Mouse (Mus musculus): Measurements from ENCODE around the gene Gfod2. TPM values are rescaled to one million over a fixed set of nuclear protein-coding genes. Genes with fewer than 3 reads are reported as not detected.
A peak's percentile ranks its signal among the peaks of the same experiment; 100 is the strongest.

Gfod2 gene
- polyA plus RNA-seq, 1 experiment from 2014 or later, result 22.4 TPM

DNA sequence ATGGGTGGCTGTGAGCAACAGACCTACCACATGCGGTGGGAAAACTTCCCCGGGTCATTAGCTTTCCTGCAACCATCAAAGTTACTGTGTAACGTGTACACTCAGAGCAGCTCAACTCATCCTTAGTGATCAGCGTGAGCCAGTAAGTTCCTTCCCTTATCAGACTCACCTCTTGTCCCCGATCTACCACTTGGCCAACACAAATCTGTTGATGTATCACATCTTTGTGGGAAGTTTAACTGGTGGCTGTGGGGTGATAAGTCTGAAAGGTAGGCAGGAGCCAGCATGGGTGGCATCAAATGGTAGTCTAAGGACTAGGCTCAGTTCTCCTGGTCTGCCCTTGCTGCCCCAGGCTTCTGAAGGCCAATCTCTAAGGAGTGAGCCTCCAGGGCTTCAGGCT, 26.3 kb downstream of the Gfod2 start:
- no peak for ATAC-seq (ENCODE audit: low read depth)
- no peaks in the 10 kb centered on the region for H3K27me3 ChIP-seq (ENCODE audit: control insufficient read depth, insufficient read depth, low read depth, low read length)
- H3K9me3 ChIP-seq (ENCODE audit: control insufficient read depth, low read length), result no peaks in the 10 kb centered on the region
- no peak overlapping the region for H3K4me3 ChIP-seq (ENCODE audit: low read length)
- H3K36me3 ChIP-seq (ENCODE audit: control insufficient read depth, insufficient read depth, low read length), result no peaks in the 10 kb centered on the region
- no peak overlapping the region for H3K27ac ChIP-seq (ENCODE audit: low read length)
- no peak overlapping the region for H3K9ac ChIP-seq (ENCODE audit: low read length)
- WGBS, result 85% methylated on average over 5 of the region's 5 CpGs
- H3K4me1 ChIP-seq (replicated peaks; ENCODE audit: control insufficient read depth, insufficient read depth, low read length), result no peaks in the 10 kb centered on the region
- no peak overlapping the region for H3K4me2 ChIP-seq (ENCODE audit: low read depth, low read length)

DNA sequence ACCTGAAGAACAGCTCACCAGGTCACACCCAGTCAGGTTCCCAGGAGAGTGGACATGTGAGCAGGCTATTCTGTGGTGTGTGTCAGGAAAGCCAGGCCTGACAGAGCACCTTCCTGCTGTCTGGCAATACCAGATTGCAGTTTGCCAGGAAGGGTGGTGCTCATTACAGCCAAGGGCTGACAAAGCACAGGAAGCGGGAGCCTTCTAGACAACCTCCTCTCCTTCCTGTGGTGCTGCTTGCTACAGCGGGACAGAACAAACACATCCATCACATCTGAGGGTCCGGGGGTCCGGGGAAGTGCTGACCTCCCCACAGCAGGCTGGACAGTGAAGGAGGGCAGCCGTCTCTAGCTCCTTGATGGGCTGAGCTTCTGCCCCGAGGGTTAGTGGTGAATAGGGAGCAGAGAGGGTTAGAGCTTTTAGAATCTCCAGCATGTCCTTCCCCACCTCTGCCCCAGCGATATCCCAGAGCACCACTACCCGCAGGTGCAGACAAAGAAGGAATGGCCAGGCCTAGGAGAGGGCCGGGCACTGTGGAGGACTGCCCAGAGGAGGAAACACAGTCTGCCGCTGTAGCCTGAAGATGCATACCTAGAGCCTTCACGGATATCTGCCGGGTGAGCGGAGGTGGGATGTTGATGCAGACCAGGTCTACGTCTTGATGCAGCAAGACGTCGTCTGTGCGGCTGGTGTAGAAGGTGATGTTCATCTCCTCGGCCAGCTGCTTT, 30.9 kb downstream of the Gfod2 start:
- Histone ChIP-seq H3K4me2 (ENCODE audit: low read depth, low read length) (peak overlapping the region; percentile 9; the same call in 1 of the 2 replicates), H3K36me3 (ENCODE audit: control insufficient read depth, insufficient read depth, low read length) (peaks cover 5% of the 10 kb centered on the region; the same call in 1 of the 2 replicates), H3K9me3 (ENCODE audit: control insufficient read depth, low read length) (no peaks in the 10 kb centered on the region), H3K4me1 (replicated peaks; ENCODE audit: control insufficient read depth, insufficient read depth, low read length) (no peaks in the 10 kb centered on the region), H3K27ac (ENCODE audit: low read length) (peak overlapping the region; percentile 72), H3K4me3 (ENCODE audit: low read length) (no peak overlapping the region), H3K27me3 (ENCODE audit: control insufficient read depth, insufficient read depth, low read depth, low read length) (no peaks in the 10 kb centered on the region), H3K9ac (ENCODE audit: low read length) (no peak overlapping the region; the same call in 1 of the 2 replicates)
- 65% methylated on average over 18 of the region's 18 CpGs for WGBS
- ATAC-seq (ENCODE audit: low read depth), result peak; percentile 92

DNA sequence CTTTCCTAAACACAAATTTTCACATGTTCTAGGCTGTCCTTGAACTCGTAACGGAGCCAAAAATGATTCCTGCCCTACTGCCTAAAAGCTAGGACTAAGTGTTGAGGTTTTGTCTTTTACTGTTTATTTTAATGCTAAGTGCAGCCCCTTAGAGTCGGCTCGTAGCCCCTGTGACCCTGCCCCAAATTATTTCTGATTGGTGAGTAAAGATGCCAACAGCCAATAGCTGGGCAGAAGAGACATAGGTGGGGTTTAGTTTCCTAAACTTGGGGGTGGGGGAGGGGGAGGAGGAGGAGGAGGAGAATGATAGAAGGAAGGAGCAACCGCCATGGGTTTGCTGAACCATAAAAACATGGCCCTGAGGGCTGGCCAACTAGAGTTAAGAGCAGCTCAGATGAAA, 32.7 kb downstream of the Gfod2 start:
- no peak for ATAC-seq (ENCODE audit: low read depth)
- H3K27me3 ChIP-seq (ENCODE audit: control insufficient read depth, insufficient read depth, low read depth, low read length), result no peaks in the 10 kb centered on the region
- no peak overlapping the region for H3K27ac ChIP-seq (ENCODE audit: low read length)
- H3K4me1 ChIP-seq (replicated peaks; ENCODE audit: control insufficient read depth, insufficient read depth, low read length), result no peaks in the 10 kb centered on the region
- WGBS, result 73% methylated on average over 5 of the region's 5 CpGs
- no peak overlapping the region for H3K4me2 ChIP-seq (ENCODE audit: low read depth, low read length)
- peaks cover 5% of the 10 kb centered on the region; the same call in 1 of the 2 replicates for H3K36me3 ChIP-seq (ENCODE audit: control insufficient read depth, insufficient read depth, low read length)
- no peak overlapping the region for H3K4me3 ChIP-seq (ENCODE audit: low read length)
- no peaks in the 10 kb centered on the region for H3K9me3 ChIP-seq (ENCODE audit: control insufficient read depth, low read length)
- H3K9ac ChIP-seq (ENCODE audit: low read length), result no peak overlapping the region

DNA sequence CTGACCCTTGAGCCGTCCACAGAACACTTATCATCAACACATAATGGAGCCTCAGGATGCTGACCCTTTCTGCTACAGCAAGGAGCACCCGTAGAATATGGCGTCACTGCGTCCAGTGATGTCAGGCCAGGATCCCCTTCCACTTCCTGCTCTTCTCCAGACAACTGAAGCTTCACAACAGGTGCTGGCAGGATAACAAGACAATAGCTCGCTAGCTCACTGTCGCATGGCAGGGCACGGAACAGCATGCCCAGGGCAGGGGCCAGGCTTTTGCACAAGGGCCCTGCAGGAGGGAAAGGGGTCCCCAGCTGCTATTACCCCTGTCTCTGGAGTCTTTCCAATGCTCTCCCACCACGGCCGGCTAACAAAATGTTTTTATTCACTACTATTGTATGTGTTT, 35.6 kb downstream of the Gfod2 start:
- WGBS, result 79% methylated on average over 9 of the region's 9 CpGs
- H3K4me1 ChIP-seq (replicated peaks; ENCODE audit: control insufficient read depth, insufficient read depth, low read length), result no peaks in the 10 kb centered on the region
- peaks cover 5% of the 10 kb centered on the region; the same call in 1 of the 2 replicates for H3K36me3 ChIP-seq (ENCODE audit: control insufficient read depth, insufficient read depth, low read length)
- H3K27ac ChIP-seq (ENCODE audit: low read length), result no peak overlapping the region
- H3K4me3 ChIP-seq (ENCODE audit: low read length), result no peak overlapping the region
- H3K27me3 ChIP-seq (ENCODE audit: control insufficient read depth, insufficient read depth, low read depth, low read length), result no peaks in the 10 kb centered on the region
- ATAC-seq (ENCODE audit: low read depth), result no peak
- no peak overlapping the region for H3K4me2 ChIP-seq (ENCODE audit: low read depth, low read length)
- H3K9ac ChIP-seq (ENCODE audit: low read length), result no peak overlapping the region
- H3K9me3 ChIP-seq (ENCODE audit: control insufficient read depth, low read length), result no peaks in the 10 kb centered on the region

DNA sequence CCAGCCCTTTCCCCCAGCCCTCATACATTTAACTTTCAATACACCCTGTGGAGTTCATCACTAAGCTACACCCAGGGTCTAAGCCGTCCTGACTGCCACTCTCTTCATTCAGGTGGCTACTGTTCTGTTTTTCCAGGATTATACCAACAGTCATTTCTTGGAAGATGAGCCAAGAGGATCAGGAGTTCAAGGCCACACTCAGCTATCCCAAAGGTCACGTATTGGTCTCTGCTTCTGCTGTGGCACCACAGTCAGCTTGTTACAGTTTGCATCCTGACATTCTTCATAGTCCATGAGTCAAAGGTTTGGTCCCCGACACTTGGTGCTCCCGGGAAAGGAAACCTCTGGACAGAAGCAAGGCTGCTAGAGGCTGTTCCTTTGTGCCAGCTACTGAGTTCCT, 38.8 kb downstream of the Gfod2 start:
- Histone ChIP-seq H3K9ac (ENCODE audit: low read length) (no peak overlapping the region), H3K9me3 (ENCODE audit: control insufficient read depth, low read length) (no peaks in the 10 kb centered on the region), H3K4me2 (ENCODE audit: low read depth, low read length) (no peak overlapping the region), H3K27me3 (ENCODE audit: control insufficient read depth, insufficient read depth, low read depth, low read length) (no peaks in the 10 kb centered on the region), H3K4me1 (replicated peaks; ENCODE audit: control insufficient read depth, insufficient read depth, low read length) (no peaks in the 10 kb centered on the region), H3K36me3 (ENCODE audit: control insufficient read depth, insufficient read depth, low read length) (0 out of 2 replicates have a peak, but pooled peaks cover 3% of the 10 kb centered on the region), H3K27ac (ENCODE audit: low read length) (peak overlapping the region; percentile 68), H3K4me3 (ENCODE audit: low read length) (no peak overlapping the region)
- 77% methylated on average over 4 of the region's 4 CpGs for WGBS
- ATAC-seq (ENCODE audit: low read depth), result no peak

DNA sequence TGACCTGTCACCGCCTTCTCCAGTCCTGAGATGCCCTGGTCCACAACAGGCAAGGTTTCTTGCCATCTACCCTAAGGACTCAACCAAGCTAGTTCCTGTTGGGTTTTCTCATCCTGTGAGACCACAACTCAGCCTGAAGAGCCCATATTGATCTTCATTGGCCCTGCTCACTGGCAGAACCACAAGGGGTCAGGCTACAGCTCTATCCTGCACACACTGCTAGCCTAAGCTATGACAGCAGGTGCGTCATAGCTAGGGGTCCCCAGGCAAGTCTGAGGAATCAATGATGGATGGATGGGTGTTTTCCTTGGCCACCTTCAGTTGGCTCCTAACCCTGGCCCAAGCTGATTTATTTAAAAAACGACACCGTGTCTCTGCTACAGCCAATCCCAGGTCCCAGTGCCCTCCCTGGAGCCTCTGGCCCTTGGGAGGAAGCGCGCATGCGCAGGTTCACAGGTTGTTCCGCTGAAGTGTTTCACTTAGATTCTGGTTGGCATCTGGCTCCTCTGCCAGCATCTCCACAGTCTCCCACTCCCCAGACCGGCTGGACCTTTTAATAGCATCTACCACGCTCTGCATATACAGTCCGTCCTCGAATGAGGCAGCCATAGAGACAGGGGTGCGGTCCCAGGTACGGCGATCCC, 42.0 kb downstream of the Gfod2 start:
- Histone ChIP-seq H3K4me3 (ENCODE audit: low read length) (no peak overlapping the region), H3K9me3 (ENCODE audit: control insufficient read depth, low read length) (no peaks in the 10 kb centered on the region), H3K27ac (ENCODE audit: low read length) (no peak overlapping the region), H3K27me3 (ENCODE audit: control insufficient read depth, insufficient read depth, low read depth, low read length) (no peaks in the 10 kb centered on the region), H3K4me2 (ENCODE audit: low read depth, low read length) (no peak overlapping the region), H3K36me3 (ENCODE audit: control insufficient read depth, insufficient read depth, low read length) (no peaks in the 10 kb centered on the region), H3K9ac (ENCODE audit: low read length) (no peak overlapping the region), H3K4me1 (replicated peaks; ENCODE audit: control insufficient read depth, insufficient read depth, low read length) (no peaks in the 10 kb centered on the region)
- no peak for ATAC-seq (ENCODE audit: low read depth)
- WGBS, result 90% methylated on average over 15 of the region's 15 CpGs

DNA sequence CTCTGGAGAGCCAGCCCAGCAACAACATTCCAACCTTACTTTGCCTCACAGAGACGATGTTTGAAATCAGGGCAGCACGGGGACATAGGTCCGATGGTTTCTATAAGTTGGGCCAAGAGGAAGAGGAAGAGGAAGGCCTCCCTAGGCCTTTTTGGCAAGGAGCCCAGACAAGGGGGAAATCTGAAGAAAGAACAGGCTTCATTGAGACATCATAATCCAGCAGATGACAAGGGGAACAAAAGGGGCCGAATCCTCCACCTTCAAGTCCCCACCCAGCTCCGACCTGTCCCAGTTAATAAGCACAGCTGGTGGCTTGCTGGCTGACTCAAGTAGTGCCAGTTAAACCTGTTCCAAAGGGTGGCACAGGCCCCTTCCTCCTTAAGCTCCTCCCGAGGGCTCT, 43.4 kb downstream of the Gfod2 start:
- peak; percentile 57; the same call in 1 of the 2 replicates for ATAC-seq (ENCODE audit: low read depth)
- Histone ChIP-seq H3K4me3 (ENCODE audit: low read length) (no peak overlapping the region), H3K9ac (ENCODE audit: low read length) (no peak overlapping the region), H3K36me3 (ENCODE audit: control insufficient read depth, insufficient read depth, low read length) (no peaks in the 10 kb centered on the region), H3K27me3 (ENCODE audit: control insufficient read depth, insufficient read depth, low read depth, low read length) (no peaks in the 10 kb centered on the region), H3K9me3 (ENCODE audit: control insufficient read depth, low read length) (no peaks in the 10 kb centered on the region), H3K27ac (ENCODE audit: low read length) (peak overlapping the region; percentile 18), H3K4me2 (ENCODE audit: low read depth, low read length) (no peak overlapping the region), H3K4me1 (replicated peaks; ENCODE audit: control insufficient read depth, insufficient read depth, low read length) (no peaks in the 10 kb centered on the region)
- 44% methylated on average over 6 of the region's 6 CpGs for WGBS

DNA sequence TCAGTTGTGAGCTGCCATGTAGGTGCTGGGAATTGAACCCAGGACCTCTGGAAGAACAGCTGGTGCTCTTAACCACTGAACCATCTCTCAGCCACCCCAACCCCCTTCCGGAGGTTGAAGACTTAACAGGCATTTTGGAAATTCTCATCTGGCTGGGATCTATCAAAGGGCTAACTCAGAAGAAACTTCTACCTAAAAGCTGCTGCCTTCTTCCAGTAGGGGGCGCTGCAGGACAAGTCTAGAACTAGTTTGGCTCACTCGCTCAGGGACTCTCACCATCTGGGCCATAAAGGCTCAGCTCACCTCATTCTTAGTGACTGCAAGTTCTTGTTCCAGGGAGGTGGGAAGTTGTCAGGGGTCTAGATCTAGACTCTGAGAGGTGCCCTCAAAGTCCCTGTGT, 44.3 kb downstream of the Gfod2 start:
- 4% methylated on average over 3 of the region's 3 CpGs for WGBS
- peak; percentile 76 for ATAC-seq (ENCODE audit: low read depth)

DNA sequence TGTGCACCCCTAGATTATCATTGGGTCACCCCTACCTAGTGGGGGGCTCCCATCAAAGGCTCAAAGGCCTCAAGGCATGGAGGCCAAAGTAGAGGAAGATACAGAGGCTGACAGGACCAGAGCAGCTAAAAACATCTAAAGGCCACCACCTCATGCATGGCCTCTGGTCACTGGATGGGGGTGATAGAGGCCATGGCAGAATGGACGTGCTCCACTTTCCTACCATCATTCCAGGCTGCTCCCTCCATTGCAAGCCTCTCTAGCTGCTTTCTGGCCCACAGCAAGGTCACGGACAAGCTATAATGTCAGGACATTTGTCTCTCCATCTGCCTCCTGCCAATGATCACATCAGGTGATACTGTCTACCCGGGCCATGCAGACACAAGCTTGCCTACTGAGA, 46.2 kb downstream of the Gfod2 start:
- Histone ChIP-seq H3K27ac (ENCODE audit: low read length) (no peak overlapping the region), H3K9me3 (ENCODE audit: control insufficient read depth, low read length) (no peaks in the 10 kb centered on the region), H3K9ac (ENCODE audit: low read length) (no peak overlapping the region), H3K36me3 (ENCODE audit: control insufficient read depth, insufficient read depth, low read length) (no peaks in the 10 kb centered on the region), H3K4me3 (ENCODE audit: low read length) (no peak overlapping the region), H3K27me3 (ENCODE audit: control insufficient read depth, insufficient read depth, low read depth, low read length) (no peaks in the 10 kb centered on the region), H3K4me2 (ENCODE audit: low read depth, low read length) (no peak overlapping the region), H3K4me1 (replicated peaks; ENCODE audit: control insufficient read depth, insufficient read depth, low read length) (peaks cover 2% of the 10 kb centered on the region)
- WGBS, result 75% methylated on average over 3 of the region's 3 CpGs
- no peak for ATAC-seq (ENCODE audit: low read depth)

More for the DNA sequence above, 44.3 kb downstream of the Gfod2 start:
- Histone ChIP-seq H3K4me1 (replicated peaks; ENCODE audit: control insufficient read depth, insufficient read depth, low read length) (no peaks in the 10 kb centered on the region), H3K9me3 (ENCODE audit: control insufficient read depth, low read length) (no peaks in the 10 kb centered on the region), H3K4me3 (ENCODE audit: low read length) (no peak overlapping the region), H3K27me3 (ENCODE audit: control insufficient read depth, insufficient read depth, low read depth, low read length) (no peaks in the 10 kb centered on the region), H3K9ac (ENCODE audit: low read length) (no peak overlapping the region), H3K36me3 (ENCODE audit: control insufficient read depth, insufficient read depth, low read length) (no peaks in the 10 kb centered on the region), H3K4me2 (ENCODE audit: low read depth, low read length) (no peak overlapping the region), H3K27ac (ENCODE audit: low read length) (no peak overlapping the region)
